Mouse (Mus musculus) heart, embryonic 16.5 days (tissue): ENCODE results near the gene Bricd5. TPM values are rescaled to one million over a fixed set of nuclear protein-coding genes. Genes with fewer than 3 reads are reported as not detected.
A peak's percentile ranks its signal among the peaks of the same experiment; 100 is the strongest.

Experiments used
- ATAC-seq: fragments of 200-750 bp; cut with Nextera tagmentation; replicated peaks from 2 replicates; pipeline ENCODE4 v1.8.0; 2017; ENCODE audit warnings: moderate number of reproducible peaks; ENCODE audit not compliant: insufficient read depth, low FRiP score; ENCODE audit errors: extremely low read depth
- H3K27ac ChIP-seq: fragments of 300-500 bp; sonication (generic); 2 replicates; pipeline ENCODE4 v1.5.1; 2014; ENCODE audit warnings: mild to moderate bottlenecking, low read length, control low read depth, moderate library complexity
- H3K27me3 ChIP-seq: fragments of 300-500 bp; sonication (generic); 2 replicates; pipeline ENCODE4 v1.6.1; 2014; ENCODE audit warnings: low read length, mixed read lengths; ENCODE audit not compliant: control insufficient read depth, insufficient read depth
- H3K36me3 ChIP-seq: fragments of 300-500 bp; sonication (generic); 2 replicates; pipeline ENCODE4 v1.6.1; 2014; ENCODE audit not compliant: control insufficient read depth, insufficient read depth
- H3K4me1 ChIP-seq: fragments of 300-500 bp; sonication (generic); 2 replicates; pipeline ENCODE4 v1.6.1; 2014; ENCODE audit warnings: low read length, mixed read lengths; ENCODE audit not compliant: control insufficient read depth, insufficient read depth
- H3K4me2 ChIP-seq: fragments of 300-500 bp; sonication (generic); 2 replicates; pipeline ENCODE4 v1.6.1; 2014; ENCODE audit warnings: low read depth, mild to moderate bottlenecking, control low read depth, low read length
- H3K4me3 ChIP-seq: fragments of 300-500 bp; sonication (generic); 2 replicates; pipeline ENCODE4 v1.5.1; 2014; ENCODE audit warnings: mild to moderate bottlenecking, control low read depth, low read length
- H3K9ac ChIP-seq: fragments of 300-500 bp; sonication (generic); 2 replicates; pipeline ENCODE4 v1.6.1; 2014; ENCODE audit warnings: low read length, control low read depth
- H3K9me3 ChIP-seq: fragments of 300-500 bp; sonication (generic); replicated peaks from 2 replicates; pipeline ENCODE4 v1.6.1; 2016; ENCODE audit warnings: low read length; ENCODE audit not compliant: control insufficient read depth
- WGBS: fragments of 180-500 bp; shearing (Covaris S2); extraction: QIAGEN DNeasy Blood & Tissue Kit; methylation state at CpG from one replicate; pipeline ENCODE4 v1.1.7; 2014; 5-methylcytosine and 5-hydroxymethylcytosine counted together
- polyA plus RNA-seq: library from polyadenylated mRNA; unstranded; fragments of >200 nt; fragmentation: Nextera tagmentation; extraction: Ambion mirVana; gene quantifications from 2 replicates; pipeline ENCODE4 v1.2.1, GENCODE M21; 2015

Gene Bricd5
- polyA plus RNA-seq, 1 experiment from 2014 or later, result 0.21 TPM

- Histone ChIP-seq H3K27ac (no peak overlapping the region), H3K4me3 (peak overlapping the region; percentile 40), H3K9ac (peak overlapping the region; percentile 44), H3K36me3 (peaks cover 30% of the 10 kb centered on the region), H3K27me3 (no peaks in the 10 kb centered on the region), H3K4me2 (peak overlapping the region; percentile 70), H3K4me1 (peaks cover 10% of the 10 kb centered on the region), H3K9me3 (no peaks in the 10 kb centered on the region)
- WGBS, result 16% methylated on average over 36 of the region's 36 CpGs
- no peak for ATAC-seq
These were observed 32.8 kb downstream of the Bricd5 start for GRCm38 (mm10) chr17:24506332-24507070.

GRCm38 (mm10) chr17:24507129-24507664 lies 33.5 kb downstream of the Bricd5 start:
- peaks cover 36% of the 10 kb centered on the region for H3K36me3 ChIP-seq
- H3K9me3 ChIP-seq, result no peaks in the 10 kb centered on the region
- H3K4me1 ChIP-seq, result peaks cover 10% of the 10 kb centered on the region
- H3K27ac ChIP-seq, result no peak overlapping the region
- 45% methylated on average over 19 of the region's 19 CpGs for WGBS
- H3K4me3 ChIP-seq, result no peak overlapping the region
- ATAC-seq, result no peak
- H3K4me2 ChIP-seq, result no peak overlapping the region; the same call in 1 of the 2 replicates
- H3K9ac ChIP-seq, result no peak overlapping the region
- H3K27me3 ChIP-seq, result no peaks in the 10 kb centered on the region

- Histone ChIP-seq H3K9me3 (no peaks in the 10 kb centered on the region), H3K4me3 (no peak overlapping the region), H3K27ac (no peak overlapping the region), H3K36me3 (peaks cover 36% of the 10 kb centered on the region), H3K9ac (no peak overlapping the region), H3K4me1 (peaks cover 10% of the 10 kb centered on the region), H3K4me2 (no peak overlapping the region), H3K27me3 (no peaks in the 10 kb centered on the region)
- no peak for ATAC-seq
- 81% methylated on average over 12 of the region's 12 CpGs for WGBS
These were observed 34.2 kb downstream of the Bricd5 start for GRCm38 (mm10) chr17:24507806-24508460.

- WGBS, result 48% methylated on average over 5 of the region's 5 CpGs
- H3K4me1 ChIP-seq, result no peaks in the 10 kb centered on the region
- no peaks in the 10 kb centered on the region for H3K27me3 ChIP-seq
- H3K9ac ChIP-seq, result no peak overlapping the region
- H3K36me3 ChIP-seq, result peaks cover 39% of the 10 kb centered on the region
- no peaks in the 10 kb centered on the region for H3K9me3 ChIP-seq
- no peak overlapping the region for H3K4me3 ChIP-seq
- H3K4me2 ChIP-seq, result peak overlapping the region; percentile 29; the same call in 1 of the 2 replicates
- no peak overlapping the region for H3K27ac ChIP-seq
- ATAC-seq, result peak; percentile 54
These were observed 39.9 kb downstream of the Bricd5 start for GRCm38 (mm10) chr17:24513609-24514008.

- no peaks in the 10 kb centered on the region for H3K4me1 ChIP-seq
- peak overlapping the region; percentile 9; the same call in 1 of the 2 replicates for H3K4me3 ChIP-seq
- peaks cover 34% of the 10 kb centered on the region for H3K36me3 ChIP-seq
- no peaks in the 10 kb centered on the region for H3K27me3 ChIP-seq
- H3K4me2 ChIP-seq, result peak overlapping the region; percentile 45; the same call in 1 of the 2 replicates
- H3K9ac ChIP-seq, result no peak overlapping the region
- peak; percentile 68 for ATAC-seq
- peak overlapping the region; percentile 73 for H3K27ac ChIP-seq
- H3K9me3 ChIP-seq, result no peaks in the 10 kb centered on the region
- WGBS, result 78% methylated on average over 24 of the region's 24 CpGs
These were observed 40.9 kb downstream of the Bricd5 start for GRCm38 (mm10) chr17:24514270-24515257.

GRCm38 (mm10) chr17:24520450-24520849 lies 46.8 kb downstream of the Bricd5 start:
- Histone ChIP-seq H3K27me3 (no peaks in the 10 kb centered on the region), H3K4me3 (no peak overlapping the region), H3K4me1 (peaks cover 6% of the 10 kb centered on the region), H3K4me2 (no peak overlapping the region), H3K9me3 (no peaks in the 10 kb centered on the region), H3K27ac (no peak overlapping the region), H3K36me3 (peaks cover 9% of the 10 kb centered on the region; the same call in 1 of the 2 replicates), H3K9ac (no peak overlapping the region)
- no peak for ATAC-seq
- 77% methylated on average over 4 of the region's 4 CpGs for WGBS

GRCm38 (mm10) chr17:24524734-24525133 lies 51.0 kb downstream of the Bricd5 start:
- Histone ChIP-seq H3K27me3 (no peaks in the 10 kb centered on the region), H3K9ac (0 out of 2 replicates have a peak overlapping the region, but pooled peaks have one; percentile 24), H3K4me3 (no peak overlapping the region), H3K4me1 (peaks cover 27% of the 10 kb centered on the region), H3K9me3 (no peaks in the 10 kb centered on the region), H3K4me2 (0 out of 2 replicates have a peak overlapping the region, but pooled peaks have one; percentile 10), H3K36me3 (no peaks in the 10 kb centered on the region; the same call in 1 of the 2 replicates), H3K27ac (peak overlapping the region; percentile 77)
- no peak for ATAC-seq
- 42% methylated on average over 2 of the region's 2 CpGs for WGBS
